In the genomic region with DNA sequence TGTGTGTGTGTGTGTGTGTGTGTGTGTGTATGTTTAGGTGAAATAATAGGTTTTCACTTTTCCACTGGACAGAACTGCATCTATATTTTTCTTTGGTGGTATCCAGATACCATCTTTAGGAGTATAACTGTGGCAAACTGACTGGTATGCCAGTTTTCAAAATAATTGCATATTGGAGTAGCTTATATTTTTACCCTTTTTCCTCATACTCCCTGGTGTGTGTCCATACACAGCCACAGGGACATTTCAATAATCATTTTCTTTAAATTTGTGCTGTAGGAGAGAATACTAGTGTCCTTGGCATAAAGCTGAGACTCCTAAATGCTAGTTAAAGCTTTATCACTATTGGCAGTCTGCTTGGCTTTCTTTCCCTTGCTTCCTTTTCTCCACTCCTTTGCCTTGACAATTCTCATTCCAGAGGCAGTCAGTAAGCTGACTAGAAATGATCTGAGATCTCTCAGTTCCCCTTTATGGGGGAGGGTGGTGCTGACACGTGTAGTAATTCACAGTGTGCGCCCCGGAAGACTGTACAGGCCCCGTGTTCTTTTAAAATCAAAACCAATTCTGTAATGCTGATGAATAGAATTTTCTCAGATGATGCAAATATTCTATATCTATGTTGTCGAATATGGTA, we compare ENCODE assay signal across 8 mouse cellular contexts. TPM values are rescaled to one million over a fixed set of nuclear protein-coding genes. Genes with fewer than 3 reads are reported as not detected.
DNase-seq lines count a peak whose midpoint lies in the region; ATAC-seq and TF ChIP-seq lines count a peak whose summit lies in the region.

No protein-coding gene starts in this region.

- peak overlapping the region; percentile 74 for H3K4me2 ChIP-seq in kidney, embryonic 15.5 days
- peak overlapping the region; percentile 74 for H3K4me2 ChIP-seq in heart, postnatal 0 days (ENCODE audit: low read depth, low read length)

- ATAC-seq in kidney, embryonic 15.5 days (replicated peaks; ENCODE audit: low FRiP score) = no peak
- ATAC-seq in heart, postnatal 0 days (ENCODE audit: insufficient read depth, low read depth) = no peak

- DNase-seq in kidney, adult 18-20 months = no peak
- DNase-seq in brain, adult 2 months (ENCODE audit: low read depth, low spot score) = peak; percentile 35
- no peak for DNase-seq in heart, postnatal 0 days (ENCODE audit: low spot score)
- peak; percentile 27 for DNase-seq in lung, postnatal 25 days (ENCODE audit: low spot score)
- peak; percentile 29 for DNase-seq in thymus, postnatal 25 days
- no peak for DNase-seq in layer of hippocampus, adult 18-20 months (ENCODE audit: low spot score in 2 of 2)
- DNase-seq in right cerebral cortex, adult 18-20 months = no peak

- 26% methylated on average over 5 of the region's 5 CpGs for WGBS in kidney, embryonic 15.5 days
- 16% methylated on average over 5 of the region's 5 CpGs for WGBS in heart, postnatal 0 days

- no peak overlapping the region for H3K27ac ChIP-seq in kidney, embryonic 15.5 days
- no peak overlapping the region for H3K27ac ChIP-seq in heart, postnatal 0 days (ENCODE audit: low read depth)

- H3K9ac ChIP-seq in kidney, embryonic 15.5 days = peak overlapping the region; percentile 11; the same call in 1 of the 2 replicates
- no peak overlapping the region for H3K9ac ChIP-seq in heart, postnatal 0 days (replicated peaks; ENCODE audit: low read depth, low read length)

- no peak for TF ChIP-seq CTCF in heart, postnatal 0 days (IDR thresholded peaks at IDR 0.05; ENCODE audit: low read depth)

- peaks cover 11% of the 10 kb centered on the region for H3K4me1 ChIP-seq in kidney, embryonic 15.5 days
- peaks cover 11% of the 10 kb centered on the region for H3K4me1 ChIP-seq in heart, postnatal 0 days (ENCODE audit: control insufficient read depth, insufficient read depth)

- no peaks in the 10 kb centered on the region for H3K9me3 ChIP-seq in kidney, embryonic 15.5 days (replicated peaks)
- H3K9me3 ChIP-seq in heart, postnatal 0 days (replicated peaks; ENCODE audit: control insufficient read depth, low read length) = no peaks in the 10 kb centered on the region

- no peak for TF ChIP-seq EP300 in heart, postnatal 0 days (IDR thresholded peaks at IDR 0.05; ENCODE audit: low read depth)

- no peaks in the 10 kb centered on the region for H3K27me3 ChIP-seq in kidney, embryonic 15.5 days
- H3K27me3 ChIP-seq in heart, postnatal 0 days (ENCODE audit: control insufficient read depth, insufficient read depth, low read length) = no peaks in the 10 kb centered on the region

- peak overlapping the region; percentile 28 for H3K4me3 ChIP-seq in kidney, embryonic 15.5 days (replicated peaks)
- peak overlapping the region; percentile 76 for H3K4me3 ChIP-seq in heart, postnatal 0 days (ENCODE audit: low read depth, low read length)

- H3K36me3 ChIP-seq in kidney, embryonic 15.5 days = peaks cover 5% of the 10 kb centered on the region; the same call in 1 of the 2 replicates
- no peaks in the 10 kb centered on the region; the same call in 1 of the 2 replicates for H3K36me3 ChIP-seq in heart, postnatal 0 days (replicated peaks; ENCODE audit: control insufficient read depth, insufficient read depth, low read length)

RNA-seq across cellular contexts. Expression of gene Rsbn1, which starts 2.4 kb away (rescaled TPM):
- polyA plus RNA-seq in kidney, embryonic 15.5 days (2015; fragmentation: Nextera tagmentation; extraction: Ambion mirVana) = 10.2 and 10.7 TPM in 2 replicates
- total RNA-seq in heart, postnatal 0 days (2014; rRNA removed; ENCODE audit: low replicate concordance) = 5.2 and 7.9 TPM in 2 replicates
- polyA plus RNA-seq in heart, postnatal 0 days (2015; fragmentation: Nextera tagmentation; extraction: Ambion mirVana) = 4.7 and 4.8 TPM in 2 replicates
- total RNA-seq in layer of hippocampus, adult 18-20 months (2021) = 10 to 100 TPM; 22.1 to 25.9 TPM

RNA-seq across cellular contexts. Expression of gene Phtf1, which starts 51.6 kb away (rescaled TPM):
- polyA plus RNA-seq in kidney, embryonic 15.5 days (2015; fragmentation: Nextera tagmentation; extraction: Ambion mirVana) = 26.8 and 29.7 TPM in 2 replicates
- total RNA-seq in heart, postnatal 0 days (2014; rRNA removed; ENCODE audit: low replicate concordance) = 6.2 and 10.1 TPM in 2 replicates
- polyA plus RNA-seq in heart, postnatal 0 days (2015; fragmentation: Nextera tagmentation; extraction: Ambion mirVana) = 6.6 and 7.8 TPM in 2 replicates
- total RNA-seq in layer of hippocampus, adult 18-20 months (2021) = 10 to 100 TPM; 42.4 to 43.7 TPM

RNA-seq across cellular contexts. Expression of gene Ptpn22, which starts 56.7 kb away (rescaled TPM):
- polyA plus RNA-seq in kidney, embryonic 15.5 days (2015; fragmentation: Nextera tagmentation; extraction: Ambion mirVana) = 0.58 and 0.73 TPM in 2 replicates
- 0.11 TPM in 1 of 2 replicates, not detected in the other for total RNA-seq in heart, postnatal 0 days (2014; rRNA removed; ENCODE audit: low replicate concordance)
- 0.77 and 0.84 TPM in 2 replicates for polyA plus RNA-seq in heart, postnatal 0 days (2015; fragmentation: Nextera tagmentation; extraction: Ambion mirVana)
- total RNA-seq in layer of hippocampus, adult 18-20 months (2021) = under 1 TPM; 0.68 to 0.89 TPM

Comparison
In these comparisons a context has a peak if more than half of its experiments do, and no peak if none do; other contexts are left out.
1. DNase-seq: peak in brain, adult 2 months (single experiment), lung, postnatal 25 days (single experiment) and thymus, postnatal 25 days (single experiment); none in kidney, adult 18-20 months (single experiment), heart, postnatal 0 days (single experiment), layer of hippocampus, adult 18-20 months (0 of 2) and right cerebral cortex, adult 18-20 months (single experiment).